Mouse (Mus musculus) spleen, postnatal 0 days (tissue): ENCODE data around the gene Gramd1c. TPM values are rescaled to one million over a fixed set of nuclear protein-coding genes. Genes with fewer than 3 reads are reported as not detected.

Source experiments
- polyA plus RNA-seq: library from polyadenylated mRNA; unstranded; fragments of >200 nt; fragmentation: Nextera tagmentation; extraction: Ambion mirVana; gene quantifications from 2 replicates; pipeline ENCODE4 v1.2.1, GENCODE M21; 2015

Gramd1c gene
- 1.2 and 1.5 TPM in 2 replicates for polyA plus RNA-seq

GRCm38 (mm10) chr16:44063025-44063894 lies at the start of gene Gramd1c:
Gramd1c (minus strand) TSS chr16:44063345.

GRCm38 (mm10) chr16:43979328-43980109 lies 83.6 kb downstream of the Gramd1c start, which contains the start of gene Zdhhc23:
Zdhhc23 (minus strand) TSS chr16:43979791.

Other genes starting within 250 kb of the Gramd1c start
- gene Ccdc191, start 173.5 kb downstream of the Gramd1c start, polyA plus RNA-seq, result 6.6 and 6.9 TPM in 2 replicates
- 7.7 and 9.3 TPM in 2 replicates for gene Qtrt2, start 136.5 kb downstream of the Gramd1c start, polyA plus RNA-seq
- 0.25 and 0.75 TPM in 2 replicates for gene Zdhhc23, start 83.6 kb downstream of the Gramd1c start, polyA plus RNA-seq
- gene Atp6v1a, start 76.4 kb upstream of the Gramd1c start, polyA plus RNA-seq, result 20.4 and 26.6 TPM in 2 replicates
- 63.2 and 65.7 TPM in 2 replicates for gene Naa50, start 76.5 kb upstream of the Gramd1c start, polyA plus RNA-seq
- gene Usf3, start 109.9 kb upstream of the Gramd1c start, polyA plus RNA-seq, result 3.4 and 3.6 TPM in 2 replicates